Mouse (Mus musculus): Measurements from ENCODE around the gene Zfp800.

Gene Zfp800

DNA sequence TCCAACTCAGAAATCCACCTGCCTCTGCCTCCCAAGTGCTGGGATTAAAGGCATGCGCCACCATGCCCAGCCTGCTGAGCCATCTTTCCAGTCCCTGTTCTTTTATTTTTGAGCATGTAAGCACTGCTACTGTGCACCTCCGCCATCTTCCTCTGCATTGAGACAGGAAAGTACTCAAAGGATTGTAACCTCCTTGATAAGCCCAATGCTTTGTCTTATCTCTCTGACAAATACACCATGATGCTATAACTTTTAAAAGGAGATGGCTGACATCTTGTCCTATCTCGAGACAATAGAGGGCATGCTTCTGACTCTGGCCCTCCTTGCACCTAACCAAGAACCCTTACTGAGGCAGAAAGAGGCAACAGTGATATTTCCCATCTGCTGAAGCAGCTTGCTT, 88.9 kb downstream of the Zfp800 start:
- DNase-seq = no peak

DNA sequence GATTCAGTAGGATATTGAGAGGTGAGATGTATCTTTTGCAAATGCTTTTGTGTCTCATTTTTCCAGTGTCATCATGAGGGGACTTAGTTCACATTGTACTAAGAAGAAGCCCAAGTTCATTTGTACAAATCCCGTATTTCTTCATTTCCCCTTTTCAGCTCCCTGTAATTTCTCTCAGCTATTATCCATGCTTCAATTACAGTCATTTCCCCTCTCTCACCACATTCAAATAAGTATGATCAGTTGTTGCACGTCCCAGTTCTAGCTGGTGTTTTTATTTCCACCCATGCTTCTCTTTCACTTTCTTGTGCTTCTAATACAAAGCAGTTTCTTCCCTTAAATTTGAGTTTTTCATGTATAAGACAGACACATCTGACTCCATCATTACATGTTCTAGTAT, 91.1 kb downstream of the Zfp800 start:
- DNase-seq = no peak

DNA sequence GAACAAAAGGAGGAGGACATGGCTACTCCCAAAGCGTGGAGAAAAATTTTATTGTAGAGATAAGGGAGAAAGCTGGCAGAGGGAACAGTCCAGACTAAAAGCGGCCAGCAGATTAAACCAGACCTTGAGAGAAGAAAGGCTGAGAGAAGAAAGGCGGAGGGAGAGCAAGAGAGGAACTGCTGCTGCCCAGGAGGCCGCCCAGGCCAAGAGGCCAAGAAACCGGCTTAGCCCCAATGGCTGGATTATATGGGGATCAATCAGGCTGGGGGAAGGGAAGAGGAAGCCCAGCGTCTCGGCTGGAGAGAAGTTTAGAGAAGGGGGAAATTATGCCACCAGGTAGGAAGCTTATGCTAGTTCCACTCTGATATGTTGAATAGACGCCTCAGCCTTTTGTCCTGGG, 101.5 kb downstream of the Zfp800 start:
- no peak for DNase-seq

DNA sequence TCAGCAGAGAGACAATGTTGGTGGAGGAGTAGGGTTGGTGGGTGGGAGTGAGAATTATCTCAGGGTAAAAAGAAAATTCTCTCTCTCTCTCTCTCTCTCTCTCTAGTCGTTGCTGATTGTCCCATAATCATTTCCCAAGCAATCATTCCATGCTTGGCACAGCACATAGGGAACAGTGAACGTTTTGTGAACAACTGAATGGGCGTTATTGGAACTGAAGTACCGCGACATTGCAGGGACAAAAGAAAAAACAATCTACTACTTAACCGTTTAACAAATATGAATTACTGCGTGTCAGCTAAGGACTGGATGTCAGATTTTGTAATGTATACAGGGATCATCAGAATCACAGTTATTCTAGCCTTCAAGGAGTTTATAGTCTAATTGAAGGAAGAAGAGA, 102.2 kb downstream of the Zfp800 start:
- DNase-seq = no peak

DNA sequence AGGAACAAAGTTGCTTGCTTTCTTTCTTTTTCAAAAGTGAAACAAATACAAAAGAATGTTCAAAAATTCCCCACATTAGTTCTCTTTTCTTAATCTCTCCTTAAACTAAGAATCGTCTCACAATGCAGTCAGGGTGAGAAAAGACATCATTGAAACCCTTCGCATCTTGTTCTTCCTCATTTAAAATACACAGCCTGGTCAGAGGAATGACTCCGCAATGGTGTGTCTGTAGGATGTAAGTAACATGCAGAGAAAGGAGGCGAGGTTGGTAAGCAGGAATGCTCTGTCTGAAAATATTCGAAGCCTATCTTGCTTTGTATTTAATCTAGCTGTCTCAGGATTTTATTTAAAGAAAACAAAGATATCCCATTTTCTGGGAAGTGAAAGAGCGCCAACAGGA, 105.0 kb downstream of the Zfp800 start:
- no peak for DNase-seq

DNA sequence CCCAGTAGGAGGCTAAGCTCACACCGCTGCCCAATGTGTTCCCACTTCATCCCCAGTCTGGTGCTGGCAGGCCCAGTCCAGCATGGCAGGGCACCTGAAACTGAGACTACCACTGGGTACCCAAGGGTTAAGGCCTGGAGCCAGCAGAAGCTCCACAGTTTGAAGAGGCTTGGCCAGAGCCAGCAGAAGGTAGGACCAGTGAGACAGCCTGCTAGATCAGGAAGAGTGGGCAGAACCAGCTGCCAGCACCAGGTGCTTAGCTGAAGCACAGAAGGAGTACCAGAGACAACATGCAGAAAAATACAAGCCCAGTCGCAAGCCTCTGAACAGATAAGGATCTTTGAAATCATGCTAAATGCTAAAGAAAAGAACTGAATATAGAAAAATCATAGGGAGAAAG, 117.9 kb downstream of the Zfp800 start:
- DNase-seq = peak; percentile 33 to 54

DNA sequence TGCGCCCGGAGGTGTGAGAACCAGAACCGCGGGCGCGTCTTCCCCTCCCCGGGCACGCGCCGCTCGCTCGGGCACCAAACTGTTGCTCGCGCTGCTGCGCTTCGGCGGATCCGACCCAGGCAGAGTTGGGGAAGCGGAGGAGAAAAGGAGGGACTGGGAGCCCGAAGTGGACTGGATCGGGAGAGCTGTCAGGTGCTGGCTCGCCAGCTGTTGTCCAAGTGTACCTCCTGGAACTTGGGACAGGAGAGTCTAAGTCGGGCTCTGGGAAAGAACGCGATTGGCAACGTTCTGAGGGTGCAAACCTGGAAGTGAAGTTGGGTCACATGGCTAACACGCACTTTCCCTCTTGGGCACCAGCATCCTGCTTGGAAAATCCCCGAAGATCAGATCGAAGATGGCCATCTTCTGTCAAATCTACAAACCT, 135.6 kb downstream of the Zfp800 start:
- DNase-seq = no peak

DNA sequence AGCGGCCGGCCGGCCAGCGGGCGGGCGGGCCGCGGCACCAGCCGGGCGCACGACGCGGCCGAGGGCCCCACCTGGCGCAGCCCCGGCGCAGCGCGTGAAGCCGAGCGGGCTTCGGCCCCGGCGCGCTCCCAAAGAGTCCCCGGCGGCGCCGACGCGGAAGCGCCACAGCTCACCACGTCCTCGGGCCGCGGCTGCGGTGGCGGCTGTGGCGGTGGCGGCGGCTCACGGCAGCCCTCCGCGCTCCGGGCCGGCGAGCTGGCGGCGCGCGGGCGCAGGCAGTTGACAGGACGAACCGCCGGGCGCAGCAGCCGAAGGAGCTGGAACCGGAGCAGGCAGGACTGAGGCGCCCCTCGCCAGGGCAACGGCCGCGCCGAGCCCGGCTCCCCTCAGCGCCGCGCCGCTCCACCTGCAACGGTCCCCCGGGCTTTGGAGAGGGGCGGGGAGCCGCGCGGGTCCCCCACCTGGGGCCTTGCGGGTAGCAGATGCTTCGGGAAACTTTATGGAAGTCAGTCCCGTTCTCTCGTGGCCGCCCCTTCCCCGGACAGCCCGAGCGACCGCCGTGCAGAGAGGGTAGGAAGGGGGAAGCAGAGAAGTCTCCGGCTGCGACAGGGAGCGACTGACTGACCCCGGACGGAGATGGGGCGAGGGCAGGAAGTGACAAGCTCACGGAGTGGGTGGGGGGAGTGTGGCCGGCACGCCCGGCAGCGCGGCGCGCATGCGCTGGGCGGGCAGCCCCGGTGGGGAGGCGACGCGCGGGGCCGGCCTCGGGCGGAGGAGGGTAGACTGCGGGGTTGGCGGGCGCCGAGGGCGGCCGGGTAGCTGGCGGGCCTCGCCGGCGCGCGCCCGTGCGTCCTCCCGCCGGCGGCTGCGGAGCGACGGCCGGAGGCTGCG, 136.3 kb downstream of the Zfp800 start:
- DNase-seq = peak; percentile 90 to 93

DNA sequence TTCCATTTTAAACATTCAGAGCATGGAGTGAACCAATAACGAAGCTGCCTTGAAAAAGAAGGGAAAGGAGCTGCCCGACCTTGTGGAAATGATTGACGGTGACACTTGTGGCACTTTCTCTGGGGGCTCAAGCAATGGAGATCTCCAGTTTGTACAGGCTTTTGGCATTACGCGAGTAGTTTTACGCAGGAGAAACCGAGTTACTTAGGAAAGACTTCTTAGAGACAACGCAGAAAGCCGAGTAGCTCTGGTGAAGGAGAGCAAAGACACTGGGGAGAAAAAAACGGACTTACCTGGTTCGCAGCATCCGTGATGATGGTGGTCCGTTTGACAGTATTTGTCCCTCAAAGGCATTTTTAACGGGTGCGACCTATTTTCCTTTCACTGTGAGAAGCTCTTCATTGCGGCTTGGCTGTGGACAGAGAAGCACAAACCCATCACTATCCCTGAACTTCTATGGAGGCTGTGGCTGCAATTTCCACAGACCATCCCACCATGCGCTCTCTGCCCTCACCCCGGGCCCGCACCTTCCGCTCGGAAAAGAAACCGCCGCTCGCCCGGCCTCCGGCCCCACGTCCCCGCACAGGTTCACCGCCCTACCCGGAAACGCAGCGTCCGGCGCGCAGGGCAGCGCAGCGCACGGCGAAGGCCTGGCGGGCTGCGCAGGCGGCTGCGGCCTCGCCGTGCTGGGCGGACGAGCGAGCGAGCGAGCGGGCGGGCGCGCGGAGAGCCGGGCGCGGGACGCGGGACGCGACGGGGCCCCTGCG, 137.2 kb downstream of the Zfp800 start:
- DNase-seq = peak; percentile 56 to 60

DNA sequence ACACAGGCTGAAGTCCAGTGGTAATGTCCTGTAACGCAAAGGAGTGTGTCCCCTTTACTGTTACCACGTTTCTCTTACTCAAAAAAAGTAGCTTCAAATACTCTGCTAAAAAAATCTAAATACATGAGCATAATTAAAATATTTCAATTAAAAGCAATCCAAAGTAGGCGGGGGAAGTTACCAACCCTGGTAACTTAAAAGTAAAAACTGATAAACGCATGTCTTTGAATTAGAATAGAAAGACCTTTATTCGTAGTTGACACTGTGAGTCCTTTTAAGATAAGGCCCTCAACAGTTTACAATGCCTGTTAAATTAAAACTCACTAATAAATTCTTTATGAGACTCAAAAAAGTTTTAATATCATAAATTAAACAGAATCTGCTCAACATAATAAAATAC, 138.1 kb downstream of the Zfp800 start:
- DNase-seq = no peak

DNA sequence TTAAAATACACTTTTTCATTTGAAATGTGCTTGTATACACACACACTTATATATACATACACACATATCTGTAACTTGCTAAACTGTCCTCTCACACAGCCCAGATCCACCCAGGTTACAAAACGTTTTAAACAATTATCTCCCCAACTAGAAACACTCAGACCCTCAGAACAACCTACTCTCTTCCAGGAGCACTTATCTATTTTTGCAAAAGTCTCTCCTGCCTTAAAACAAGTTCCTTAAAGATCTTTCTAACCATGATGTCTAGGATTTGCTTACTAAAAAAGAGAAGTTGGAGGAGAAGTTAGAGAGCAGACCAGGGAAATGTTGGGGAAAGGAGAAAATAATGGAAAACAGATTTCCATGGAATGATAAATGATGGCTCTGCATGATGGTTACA, 139.4 kb downstream of the Zfp800 start:
- DNase-seq = no peak

DNA sequence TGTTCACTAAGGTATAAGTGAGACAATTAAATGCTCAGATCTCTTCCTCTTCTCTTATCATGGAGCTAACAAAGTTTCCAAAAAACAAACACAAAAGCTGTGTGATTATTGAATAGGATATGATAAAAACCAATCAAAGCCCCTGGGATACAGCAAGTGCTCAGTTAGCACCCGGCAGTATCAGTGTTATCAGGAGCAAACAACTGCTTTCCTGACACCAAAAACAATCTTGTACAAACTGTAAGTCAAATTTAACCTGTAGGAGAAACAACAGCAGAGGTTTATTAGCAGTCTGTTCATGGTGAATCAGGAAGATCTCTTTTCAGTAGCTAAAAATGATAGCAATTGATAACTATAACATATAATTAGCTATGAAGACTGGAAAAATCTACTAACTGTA, 140.0 kb downstream of the Zfp800 start:
- DNase-seq = no peak

DNA sequence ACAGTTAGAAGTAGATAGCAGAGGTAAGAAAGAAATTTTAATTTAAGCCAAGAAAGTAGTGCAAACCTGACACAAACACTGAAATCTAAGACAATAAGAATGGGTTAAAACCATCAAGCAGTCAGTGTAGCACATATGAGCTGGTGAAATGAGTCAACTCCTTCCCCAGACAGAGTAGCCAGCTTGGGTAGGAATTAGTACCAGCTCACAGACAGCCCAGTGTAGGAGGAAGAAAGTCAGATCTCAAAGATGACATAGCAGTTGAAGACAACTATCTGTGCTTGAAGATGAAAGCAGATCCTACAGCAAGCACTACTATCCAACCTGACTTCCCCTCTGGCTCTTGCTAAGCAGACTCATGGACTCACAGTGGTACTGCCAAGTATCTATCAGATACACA, 145.0 kb downstream of the Zfp800 start:
- no peak for DNase-seq

DNA sequence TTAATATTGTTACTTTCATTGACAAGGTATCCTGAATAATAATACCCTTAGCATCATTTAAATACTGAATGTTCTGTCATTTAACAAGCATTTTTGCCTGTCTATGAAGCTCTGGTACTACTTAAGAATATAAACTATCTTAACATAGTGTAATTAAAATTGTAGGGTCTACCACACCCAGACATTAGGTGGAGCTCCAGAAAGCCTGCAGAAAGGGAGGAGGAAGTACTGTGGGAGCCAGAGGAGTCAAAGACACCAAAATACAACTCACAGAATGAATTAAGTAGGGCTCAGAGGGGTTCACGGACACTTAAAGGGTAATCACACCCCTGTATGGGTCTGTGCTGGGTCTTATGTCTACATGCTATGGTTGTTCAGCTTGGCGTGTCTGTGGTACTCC, 149.6 kb downstream of the Zfp800 start:
- no peak for DNase-seq

DNA sequence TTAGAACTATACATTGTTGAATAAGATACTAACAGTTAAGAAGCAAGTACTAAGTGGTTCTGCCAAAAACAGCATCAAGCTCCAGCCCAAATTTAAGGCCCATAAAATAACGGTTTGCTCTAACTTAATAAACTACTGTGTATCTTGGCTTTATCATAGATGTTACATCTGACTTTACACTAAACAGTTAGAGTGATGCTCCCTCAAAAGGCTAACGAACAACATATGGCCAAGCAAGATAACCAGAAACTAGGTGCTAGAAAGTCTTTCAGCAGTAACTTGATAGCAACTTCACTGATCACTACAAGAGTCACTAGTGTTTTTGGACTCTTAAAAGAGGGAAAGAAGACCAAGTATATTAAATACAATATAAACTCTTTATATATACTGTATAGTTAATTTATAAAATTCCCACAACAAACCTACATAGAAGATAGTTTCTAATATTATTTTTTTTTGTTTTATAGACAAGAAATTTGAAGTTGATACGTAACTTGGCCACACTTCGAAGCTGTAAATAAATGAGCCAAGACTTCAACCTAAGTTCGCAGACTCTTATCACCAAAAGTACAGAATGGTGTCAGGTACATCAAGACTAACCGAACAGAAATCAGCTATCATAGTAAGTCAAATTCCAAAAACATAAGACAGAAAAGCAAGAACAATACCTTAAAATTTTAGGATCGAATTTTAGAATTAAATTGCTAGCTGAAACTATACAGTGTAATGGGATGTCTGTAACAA, 165.0 kb downstream of the Zfp800 start:
- DNase-seq = no peak

DNA sequence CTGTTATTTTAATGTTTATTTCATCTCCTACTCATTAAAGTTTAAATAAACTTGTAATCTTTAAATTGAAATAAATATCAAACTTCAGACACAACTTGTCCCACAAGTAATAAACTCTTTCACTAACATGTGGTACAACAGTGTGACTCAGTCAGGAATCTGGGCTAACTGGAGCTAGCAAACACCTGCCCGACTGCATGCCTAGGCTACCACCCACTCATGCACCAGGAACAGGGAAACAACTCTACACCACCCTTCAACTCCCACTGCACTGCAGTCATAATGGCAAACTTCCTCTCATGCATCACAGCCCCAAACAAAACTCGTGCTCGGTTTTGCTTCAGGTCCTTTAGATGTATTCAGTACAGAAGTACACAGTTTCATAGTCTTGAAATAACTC, 169.7 kb downstream of the Zfp800 start:
- DNase-seq = no peak

DNA sequence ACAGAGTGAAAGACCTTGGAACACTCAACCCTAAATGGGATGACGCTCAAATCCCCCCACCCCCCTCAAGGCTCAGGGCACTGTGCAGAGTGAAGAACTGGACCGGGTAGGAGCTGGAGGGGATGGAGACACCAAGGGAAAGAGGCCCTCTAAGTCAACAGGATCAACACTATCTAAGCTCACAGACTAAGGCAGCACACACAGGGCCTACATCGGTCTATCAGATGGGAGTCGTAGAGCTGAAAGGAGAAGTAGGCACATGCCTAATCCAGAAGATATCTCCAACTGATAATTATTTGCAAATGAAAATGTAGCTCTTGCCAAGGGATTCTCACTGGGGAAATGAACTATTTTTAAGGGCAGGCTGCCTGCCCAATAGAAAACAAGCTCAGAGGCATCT, 176.8 kb downstream of the Zfp800 start:
- no peak for DNase-seq

DNA sequence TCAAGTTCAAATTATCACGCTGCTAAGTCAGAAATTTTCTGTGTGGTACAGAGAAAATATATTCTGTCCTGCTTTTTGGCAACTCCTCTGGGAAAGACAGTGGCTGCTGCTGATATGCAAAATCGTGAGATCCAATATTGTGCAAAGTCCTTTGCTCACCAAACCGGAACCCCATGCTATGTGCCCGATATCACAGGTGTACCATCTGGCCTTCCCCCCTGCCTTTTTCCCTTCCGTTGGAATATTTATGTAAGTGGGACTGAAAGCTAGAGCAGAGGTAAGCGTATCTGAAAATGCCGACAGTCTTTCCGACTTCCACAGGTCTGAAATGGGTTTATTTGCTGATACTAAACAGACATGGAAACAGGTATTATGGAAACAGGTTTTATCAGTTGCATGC, 179.4 kb downstream of the Zfp800 start:
- DNase-seq = peak; percentile 37 to 57

DNA sequence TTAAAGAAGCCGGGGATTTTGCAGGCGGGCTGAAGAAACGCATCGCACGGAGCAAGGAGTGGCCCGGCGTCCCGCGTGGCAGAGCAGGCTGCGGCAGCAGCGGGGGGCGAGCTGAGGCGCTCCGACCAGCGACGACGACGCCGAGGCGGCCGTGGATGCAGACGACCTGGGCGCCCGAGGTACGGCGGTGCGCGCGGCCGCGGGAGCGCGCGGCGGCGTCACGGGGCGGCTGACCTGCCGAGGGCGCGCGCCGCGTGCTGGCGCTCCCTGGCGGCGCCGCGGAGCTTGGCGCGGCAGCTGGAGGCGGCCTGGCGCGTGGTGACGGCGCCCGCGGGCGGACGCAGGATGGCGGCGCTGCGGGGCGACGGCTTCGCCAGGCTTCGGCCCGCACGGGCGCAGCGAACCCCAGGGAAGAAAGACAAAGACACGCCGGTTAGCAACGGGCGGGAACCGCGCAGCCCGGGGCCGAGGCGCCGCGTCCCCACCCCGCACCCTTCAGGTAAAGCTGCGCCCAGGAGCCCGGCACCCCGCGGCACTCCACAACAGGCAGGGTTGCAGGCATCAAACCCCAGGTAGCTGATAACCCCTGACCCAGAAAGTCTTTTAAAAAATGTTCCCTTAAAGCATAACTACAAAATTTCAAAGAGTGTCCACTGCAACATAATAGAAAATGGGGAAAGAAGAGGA, 182.4 kb downstream of the Zfp800 start:
- DNase-seq = peak; percentile 77 to 84

DNA sequence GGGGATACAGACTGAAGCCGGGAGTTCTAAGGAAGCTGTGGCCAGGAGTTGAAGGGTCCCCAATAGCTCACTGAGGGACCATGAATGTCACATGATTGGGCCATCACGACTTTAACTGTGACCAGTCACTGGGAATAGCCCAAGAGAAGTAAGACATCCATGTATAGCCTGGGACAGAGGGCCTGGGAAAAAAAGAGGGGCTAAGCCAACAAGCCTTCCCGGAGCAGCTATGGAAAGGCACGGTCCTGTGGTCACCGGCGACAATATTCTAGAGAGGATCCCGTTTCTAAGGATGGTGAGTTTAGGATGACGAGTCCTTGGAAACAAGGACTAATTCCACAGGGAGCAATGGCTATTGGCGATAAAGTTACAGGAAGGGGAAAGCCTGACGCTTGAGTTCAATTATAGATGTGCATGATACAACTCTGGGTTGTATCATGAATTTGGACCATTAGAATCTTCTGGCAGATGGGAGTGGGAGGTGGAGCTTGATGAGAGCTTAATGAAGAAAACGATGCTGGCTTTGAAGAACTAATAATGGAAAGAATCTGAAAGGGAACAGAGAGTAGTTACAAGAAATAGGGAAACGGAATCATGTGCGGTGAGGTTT, 183.0 kb downstream of the Zfp800 start:
- peak; percentile 11 to 32 for DNase-seq

DNA sequence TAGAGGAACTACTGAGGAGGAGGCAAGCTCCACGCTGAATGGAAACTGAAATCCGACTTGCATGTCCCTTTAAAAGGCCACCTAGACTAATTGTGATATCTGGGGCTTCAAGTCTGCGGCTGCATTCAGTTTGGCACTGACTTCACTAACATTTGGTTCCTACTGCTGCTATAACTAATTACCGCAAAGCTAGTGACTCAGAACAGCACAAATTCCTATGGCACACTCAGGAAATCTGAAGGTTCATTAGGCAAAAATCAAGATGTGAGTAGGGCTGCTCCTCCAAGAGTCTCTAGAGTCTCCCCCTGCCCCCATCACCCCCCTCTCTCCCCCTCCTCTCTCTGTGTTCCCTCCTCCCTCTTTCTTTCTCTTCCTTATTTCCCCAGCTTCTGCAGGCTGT, 194.4 kb downstream of the Zfp800 start:
- DNase-seq = no peak

DNA sequence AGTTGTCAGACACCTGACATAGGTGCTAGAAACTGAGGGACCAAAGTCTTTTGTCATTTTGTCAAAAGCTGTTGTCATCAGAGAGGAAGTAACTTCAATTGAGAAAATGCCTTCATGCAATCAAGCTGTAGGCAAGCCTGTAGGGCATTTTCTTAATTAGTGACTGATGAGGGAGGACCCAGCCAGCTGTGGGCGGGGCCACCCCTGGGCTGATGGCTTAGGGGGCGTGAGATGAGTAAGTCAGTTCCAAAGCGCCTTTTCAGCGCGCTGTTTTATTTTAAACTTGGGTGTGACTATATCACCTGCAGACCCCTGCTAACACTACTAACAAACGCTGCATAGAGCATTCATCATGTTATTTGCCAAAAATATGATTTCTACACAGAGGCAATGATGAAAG, 195.0 kb downstream of the Zfp800 start:
- no peak for DNase-seq
